Mouse (Mus musculus): ENCODE measurements around the gene Rad9b.

Rad9b gene

GRCm38 (mm10) chr5:122312942-122313684, 40.9 kb downstream of the Rad9b start:
- no peak for DNase-seq (ENCODE audit: low read depth, low spot score)

GRCm38 (mm10) chr5:122312346-122312745, 41.7 kb downstream of the Rad9b start:
- no peak for DNase-seq (ENCODE audit: low read depth, low spot score)

GRCm38 (mm10) chr5:122311692-122312091, 42.3 kb downstream of the Rad9b start:
- DNase-seq (ENCODE audit: low read depth, low spot score): no peak

- DNase-seq (ENCODE audit: low read depth, low spot score): no peak
These were observed 43.3 kb downstream of the Rad9b start for GRCm38 (mm10) chr5:122310699-122311098.

- no peak for DNase-seq (ENCODE audit: low read depth, low spot score)
These were observed 47.5 kb downstream of the Rad9b start for GRCm38 (mm10) chr5:122306536-122306935.

GRCm38 (mm10) chr5:122305472-122305871, 48.6 kb downstream of the Rad9b start:
- no peak for DNase-seq (ENCODE audit: low read depth, low spot score)

- DNase-seq (ENCODE audit: low read depth, low spot score): no peak
These were observed 49.5 kb downstream of the Rad9b start for GRCm38 (mm10) chr5:122304541-122304940.

GRCm38 (mm10) chr5:122303937-122304336, 50.1 kb downstream of the Rad9b start:
- DNase-seq (ENCODE audit: low read depth, low spot score): no peak

GRCm38 (mm10) chr5:122302810-122303745, 51.0 kb downstream of the Rad9b start:
- DNase-seq (ENCODE audit: low read depth, low spot score): no peak

GRCm38 (mm10) chr5:122300071-122300518, 53.9 kb downstream of the Rad9b start:
- no peak for DNase-seq (ENCODE audit: low read depth, low spot score)

- no peak for DNase-seq (ENCODE audit: low read depth, low spot score)
These were observed 58.7 kb downstream of the Rad9b start for GRCm38 (mm10) chr5:122295113-122295935.

- DNase-seq (ENCODE audit: low read depth, low spot score): peak; percentile 67
These were observed 59.8 kb downstream of the Rad9b start for GRCm38 (mm10) chr5:122294219-122294735.

- DNase-seq (ENCODE audit: low read depth, low spot score): no peak
These were observed 60.9 kb downstream of the Rad9b start for GRCm38 (mm10) chr5:122293131-122293530.

- no peak for DNase-seq (ENCODE audit: low read depth, low spot score)
These were observed 62.3 kb downstream of the Rad9b start for GRCm38 (mm10) chr5:122291553-122292339.

GRCm38 (mm10) chr5:122291149-122291548, 62.9 kb downstream of the Rad9b start:
- DNase-seq (ENCODE audit: low read depth, low spot score): no peak

GRCm38 (mm10) chr5:122288147-122288811, 65.8 kb downstream of the Rad9b start:
- DNase-seq (ENCODE audit: low read depth, low spot score): no peak

- DNase-seq (ENCODE audit: low read depth, low spot score): no peak
These were observed 67.0 kb downstream of the Rad9b start for GRCm38 (mm10) chr5:122287026-122287425.

- DNase-seq (ENCODE audit: low read depth, low spot score): no peak
These were observed 67.8 kb downstream of the Rad9b start for GRCm38 (mm10) chr5:122286191-122286590.

- DNase-seq (ENCODE audit: low read depth, low spot score): no peak
These were observed 68.3 kb downstream of the Rad9b start for GRCm38 (mm10) chr5:122285767-122286150.

All from ES-CJ7 (cell line).